Mouse (Mus musculus) CD8-positive naive resting alpha-beta T cell, adult 2 months (primary cell): ENCODE data around the gene Rmnd5b.

ENCODE experiments used
- DNase-seq, 2 experiments: peaks; one replicate each; pipeline ENCODE4 v3.0.0; 2022; ENCODE audit warnings: low read depth in 2 of 2, low spot score in 2 of 2

Rmnd5b gene

DNA sequence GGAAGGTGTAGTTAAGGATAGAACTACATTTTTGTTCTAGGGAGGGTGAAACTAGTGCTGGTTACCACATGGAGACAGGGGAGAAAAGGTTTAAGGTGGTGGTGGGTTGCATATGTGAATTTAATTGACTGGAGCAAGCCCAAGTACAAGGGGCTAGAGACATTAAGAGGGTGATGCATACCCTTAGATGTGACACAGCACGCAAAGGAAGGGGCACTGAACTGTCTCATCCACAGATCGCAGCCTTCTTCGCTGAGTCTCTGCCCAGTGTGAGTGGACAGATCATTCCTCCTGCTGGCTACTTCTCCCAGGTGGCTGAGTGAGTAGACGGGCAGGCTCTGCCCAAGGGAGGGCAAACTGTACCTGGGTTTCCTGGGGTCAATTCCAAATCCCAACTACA, 42.3 kb downstream of the Rmnd5b start:
- no peak for DNase-seq

DNA sequence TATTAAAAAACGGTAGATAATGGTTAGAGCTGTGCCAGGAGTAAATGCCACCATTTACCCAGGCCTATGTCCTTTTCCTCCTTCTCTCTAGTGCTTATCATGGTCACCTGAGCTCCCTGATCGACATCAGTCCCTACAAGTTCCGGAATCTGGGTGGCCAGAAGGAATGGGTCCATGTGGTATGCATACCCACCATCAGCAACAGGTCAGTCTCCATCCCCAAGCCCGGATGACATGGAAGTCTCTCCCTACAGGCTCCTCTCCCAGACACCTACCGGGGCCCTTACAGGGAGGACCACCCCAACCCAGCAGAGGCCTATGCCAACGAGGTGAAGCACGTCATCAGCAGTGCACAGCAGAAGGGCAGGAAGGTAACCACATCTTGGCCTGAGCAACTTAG, 43.8 kb downstream of the Rmnd5b start:
- no peak for DNase-seq

DNA sequence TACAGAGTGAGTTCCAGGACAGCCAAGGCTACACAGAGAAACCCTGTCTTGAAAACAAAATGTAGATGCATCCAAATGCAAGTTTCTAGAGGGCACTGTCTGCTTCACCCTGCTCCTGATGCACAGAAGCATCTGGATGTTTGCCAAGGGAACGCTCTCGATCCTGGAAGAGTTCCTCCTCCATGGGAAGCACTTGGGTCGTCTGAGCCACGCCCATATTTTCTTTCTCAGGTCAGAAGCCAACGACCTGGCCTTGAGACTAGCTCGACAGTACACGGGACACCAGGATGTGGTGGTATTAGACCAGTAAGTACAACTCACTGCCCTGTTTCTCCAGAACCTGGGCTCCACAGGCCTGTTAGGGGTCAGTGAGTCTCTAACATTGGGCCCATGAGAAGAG, 44.5 kb downstream of the Rmnd5b start:
- DNase-seq = no peak

DNA sequence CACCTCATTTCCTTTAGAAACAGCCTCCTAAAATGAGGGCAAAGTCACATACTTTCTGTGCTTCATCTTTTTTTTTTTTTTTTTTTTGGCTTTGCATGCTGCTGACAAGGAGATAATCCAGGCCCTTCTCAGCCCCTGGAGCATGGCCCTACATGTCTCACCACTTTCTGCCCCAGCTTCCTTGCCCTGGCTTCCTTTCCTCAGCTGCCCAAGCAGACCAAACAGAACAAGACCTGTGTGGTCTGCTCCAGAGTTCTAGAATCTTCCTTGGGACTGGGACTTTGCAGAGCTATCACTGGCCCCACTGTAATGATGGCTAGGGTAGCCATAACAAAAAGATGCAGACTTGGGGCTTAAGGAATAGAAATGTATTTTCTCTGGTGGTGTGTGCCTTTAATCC, 45.7 kb downstream of the Rmnd5b start:
- DNase-seq = no peak

DNA sequence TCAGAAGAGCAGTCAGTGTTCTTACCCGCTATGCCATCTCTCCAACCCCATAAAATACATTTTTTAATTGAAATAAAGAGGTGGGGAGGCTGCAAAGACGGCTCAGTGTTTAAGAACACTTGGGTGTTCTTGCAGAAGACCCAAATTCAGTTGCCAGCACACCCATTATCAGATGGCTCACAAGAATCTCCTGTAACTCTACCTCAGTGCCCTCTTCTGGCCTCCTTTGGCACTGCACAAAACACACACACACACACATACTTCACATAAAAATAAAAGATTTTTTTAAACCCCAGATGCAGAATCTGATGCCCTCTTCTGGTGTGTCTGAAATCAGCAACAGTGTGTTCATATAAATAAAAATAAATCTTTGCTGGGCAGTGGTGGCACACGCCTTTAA, 46.9 kb downstream of the Rmnd5b start:
- no peak for DNase-seq

DNA sequence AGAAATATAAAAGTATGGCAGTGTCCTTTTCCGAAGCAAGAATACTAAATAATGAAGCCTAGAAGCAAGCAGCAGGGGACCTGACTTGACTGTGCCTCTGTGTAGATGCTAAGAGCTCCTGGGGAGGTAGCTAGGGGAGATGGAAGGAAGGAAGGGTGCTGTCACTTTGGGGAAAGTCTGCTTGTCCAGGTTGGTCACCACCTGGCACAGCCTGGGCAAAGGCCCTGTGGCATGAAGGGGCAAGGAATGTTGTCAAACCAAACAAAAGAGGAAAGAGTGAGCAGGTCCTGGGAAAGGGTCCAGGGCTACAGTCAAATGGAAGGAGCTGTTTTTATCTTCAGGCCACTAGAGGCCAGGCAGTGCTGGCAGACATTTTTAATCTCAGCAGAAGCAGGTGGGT, 48.6 kb downstream of the Rmnd5b start:
- no peak for DNase-seq

DNA sequence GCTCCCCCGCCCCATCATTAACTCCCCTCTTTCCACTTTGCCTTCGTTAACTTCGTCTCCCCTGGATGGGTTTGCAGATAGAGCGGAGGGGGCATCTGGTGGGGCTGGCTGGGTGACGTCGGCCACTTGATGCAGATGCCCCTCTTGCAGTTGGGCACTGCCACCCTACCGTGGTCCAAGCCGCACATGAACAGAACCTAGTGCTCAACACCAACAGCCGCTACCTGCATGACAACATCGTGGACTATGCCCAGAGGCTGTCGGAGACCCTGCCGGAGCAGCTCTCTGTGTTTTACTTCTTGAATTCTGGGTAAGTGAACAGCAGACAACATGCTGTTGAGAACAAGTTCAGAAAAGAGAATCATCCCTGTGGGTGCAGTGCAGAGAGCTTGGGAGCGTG, 49.3 kb downstream of the Rmnd5b start:
- DNase-seq = no peak

DNA sequence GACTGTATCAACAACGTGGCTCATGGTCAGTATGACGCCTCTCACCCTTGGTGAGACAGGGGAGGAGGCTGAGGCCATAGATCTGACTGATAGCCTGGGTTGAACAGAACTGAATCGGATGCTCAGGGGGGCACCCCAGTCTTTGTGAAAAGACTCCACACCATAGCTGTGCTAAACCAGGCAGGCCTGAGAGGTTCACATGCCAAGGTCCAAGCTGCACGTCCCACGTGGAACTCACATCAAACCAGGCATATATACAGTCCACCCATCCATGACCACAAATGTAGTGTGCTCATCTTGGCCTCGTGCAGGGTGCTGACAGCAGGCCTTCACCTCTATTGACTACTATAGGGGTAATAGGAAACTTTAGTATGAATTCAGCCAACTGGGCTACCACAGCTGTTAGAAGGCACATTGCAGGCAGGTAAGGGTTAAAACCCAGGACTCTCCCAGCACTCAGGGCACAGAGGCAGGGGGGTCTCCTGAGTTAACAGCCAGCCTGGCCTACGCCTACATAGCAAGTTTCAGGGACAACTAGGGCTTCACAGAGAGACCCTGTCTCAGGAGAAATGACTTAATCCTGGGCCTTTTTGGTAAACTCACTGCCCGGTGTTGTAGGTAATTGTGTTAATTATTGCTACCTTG, 50.0 kb downstream of the Rmnd5b start:
- DNase-seq = no peak

DNA sequence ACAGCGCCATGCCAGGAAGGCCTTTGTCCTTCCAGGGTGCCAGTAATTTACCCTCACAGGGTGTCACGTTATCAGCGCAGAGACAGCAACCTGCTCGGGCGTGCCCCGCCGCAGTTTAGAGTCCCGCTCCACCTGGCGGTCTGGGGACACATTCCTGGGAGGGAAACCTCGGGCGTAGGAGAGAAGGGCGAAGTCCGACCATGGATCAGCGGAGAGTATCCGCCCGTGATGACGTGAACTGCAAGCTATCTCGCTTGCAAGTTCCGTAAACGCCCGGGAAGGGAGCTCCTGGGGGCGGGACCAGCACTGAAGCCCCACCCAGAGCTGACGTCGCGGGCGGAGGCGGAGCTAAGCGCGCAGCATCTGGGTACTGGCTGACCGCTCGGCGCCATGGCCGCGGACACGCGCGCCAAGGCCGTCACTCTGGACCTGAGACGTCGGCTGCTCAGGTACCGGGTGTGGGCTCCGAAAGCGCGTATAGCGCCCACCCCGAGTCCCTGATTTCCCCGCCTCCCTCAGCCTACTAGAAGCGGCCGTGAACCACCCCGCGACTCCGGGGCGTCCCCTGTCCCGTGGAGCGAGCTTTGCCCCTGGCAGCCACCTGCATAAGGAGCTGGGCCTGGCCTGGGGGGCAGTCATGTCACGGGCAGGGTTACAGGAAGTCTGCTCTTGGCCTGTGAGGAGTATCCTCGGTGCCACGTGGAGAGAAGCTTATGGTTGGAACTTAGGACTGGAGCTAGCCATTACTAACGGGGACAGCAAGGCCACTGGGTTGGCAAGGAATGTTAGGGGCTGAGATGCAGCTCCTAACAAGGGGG, 51.1 kb downstream of the Rmnd5b start, which contains the start of gene Phykpl:
TSS of gene Phykpl (plus strand) at position 327 of the 818 bp plus-strand sequence.
- peak; percentile 85 to 90 for DNase-seq

DNA sequence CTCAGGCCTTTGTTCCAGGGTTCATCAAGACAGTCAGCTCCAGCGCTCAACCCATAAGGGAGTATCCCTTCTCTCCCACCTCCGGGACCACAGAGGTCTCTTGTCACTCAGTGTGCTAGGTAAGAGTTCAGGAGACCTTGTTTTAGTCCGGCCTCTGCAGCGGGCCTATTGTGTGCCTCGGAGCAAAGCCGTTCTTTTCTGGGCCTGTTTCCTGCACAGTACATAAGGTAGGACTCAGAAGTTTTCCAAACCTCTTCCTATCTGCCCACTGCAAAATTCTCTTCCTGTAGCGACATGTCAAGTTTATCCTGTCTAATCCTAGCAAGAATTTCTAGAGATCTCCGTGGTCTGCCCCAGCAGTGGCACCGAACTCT, 51.7 kb downstream of the Rmnd5b start:
- no peak for DNase-seq

DNA sequence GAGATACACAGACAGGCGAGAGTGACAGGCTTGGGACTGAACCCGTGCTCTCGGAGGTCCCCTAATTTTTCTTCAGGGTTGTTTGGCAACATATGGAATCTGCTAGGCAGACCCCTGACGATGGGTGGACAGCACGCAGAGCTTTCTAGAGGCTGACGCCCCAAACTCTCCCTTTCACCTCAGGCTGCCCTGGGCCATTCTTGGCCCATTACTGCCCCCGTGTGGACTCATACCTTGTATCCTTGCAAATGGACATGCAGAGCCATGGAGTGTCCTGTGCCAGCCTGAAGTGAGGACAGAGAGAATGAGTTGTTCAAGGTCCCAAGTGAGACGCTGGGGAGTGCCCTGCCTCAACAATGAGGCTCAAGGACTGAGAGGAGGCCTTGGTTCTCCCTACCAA, 53.0 kb downstream of the Rmnd5b start:
- DNase-seq = peak; percentile 52 to 60

DNA sequence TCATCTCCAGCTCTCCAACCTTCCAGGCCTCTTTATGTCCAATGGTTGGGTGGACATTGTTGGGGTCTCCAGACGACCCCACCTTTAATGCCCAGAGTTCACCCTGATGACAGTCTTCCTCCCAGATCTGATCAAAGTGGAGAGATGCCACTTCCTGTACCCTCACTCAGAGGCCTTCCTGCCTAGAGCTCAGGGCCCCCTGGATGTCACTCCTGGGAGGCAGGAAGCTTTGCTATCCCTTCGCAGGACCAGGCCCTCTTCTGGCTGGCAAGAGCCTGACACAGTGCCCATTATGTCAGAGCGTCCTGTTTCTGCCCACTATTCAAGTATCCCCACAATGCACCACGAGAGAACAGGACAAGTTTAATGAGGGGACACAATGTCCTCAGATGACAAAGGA, 56.7 kb downstream of the Rmnd5b start:
- no peak for DNase-seq

DNA sequence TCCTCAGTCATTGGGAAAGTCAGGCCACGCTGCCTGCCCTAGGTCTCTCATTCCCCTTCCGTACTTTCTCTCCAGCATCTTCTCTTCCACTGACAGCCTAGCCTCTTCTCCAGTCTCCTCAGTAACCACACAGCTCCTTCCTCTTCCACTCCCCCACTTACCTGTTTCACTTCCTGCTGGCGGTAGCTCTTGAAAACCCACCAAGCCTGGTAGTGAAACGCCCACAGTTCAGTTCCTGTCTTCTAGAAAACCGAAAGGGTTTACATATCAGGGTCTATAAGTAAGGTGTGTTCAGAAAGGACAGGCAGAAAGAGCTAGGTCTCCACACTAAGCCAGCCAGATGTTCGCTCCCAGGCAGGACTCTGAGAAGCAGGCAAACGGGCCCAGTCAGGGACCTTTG, 58.1 kb downstream of the Rmnd5b start:
- DNase-seq = peak; percentile 48 to 65

DNA sequence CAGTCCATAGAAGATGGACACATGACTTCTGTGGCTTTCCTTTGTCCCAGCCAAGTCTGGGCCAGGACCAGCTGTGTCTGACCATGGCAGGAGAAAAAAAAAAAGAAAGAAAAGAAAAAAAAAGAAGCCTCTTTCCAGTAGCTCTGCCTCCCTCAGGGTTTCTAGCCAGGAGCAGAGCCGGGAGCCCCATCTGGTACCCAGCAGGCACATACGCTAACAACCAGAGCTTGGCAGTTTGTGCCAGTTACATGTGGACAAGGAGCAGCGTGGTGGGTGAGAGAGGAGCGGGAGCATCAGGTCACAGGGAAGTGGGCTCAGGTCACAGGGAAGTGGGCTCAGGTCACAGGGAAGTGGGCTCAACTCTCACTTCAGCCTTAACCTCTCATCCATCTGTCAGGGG, 59.2 kb downstream of the Rmnd5b start:
- no peak for DNase-seq
